Mouse (Mus musculus) testis, postnatal 10 days (tissue): ENCODE measurements at regions not wholly inside any gene's neighbourhood (a gene's known extent, or its start where the extent isn't known, plus 50 kb on each side); places are given as distances from the start of the nearest gene placed in this dataset.
"Not testable (repeated sequence)": the region's sequence is repeated elsewhere in the genome, so short reads cannot be mapped to it uniquely, and the experiment has no call there.

Experiments
- DNase-seq: peaks from one replicate; pipeline ENCODE4 v3.0.0; 2021; ENCODE audit warnings: low spot score

DNA sequence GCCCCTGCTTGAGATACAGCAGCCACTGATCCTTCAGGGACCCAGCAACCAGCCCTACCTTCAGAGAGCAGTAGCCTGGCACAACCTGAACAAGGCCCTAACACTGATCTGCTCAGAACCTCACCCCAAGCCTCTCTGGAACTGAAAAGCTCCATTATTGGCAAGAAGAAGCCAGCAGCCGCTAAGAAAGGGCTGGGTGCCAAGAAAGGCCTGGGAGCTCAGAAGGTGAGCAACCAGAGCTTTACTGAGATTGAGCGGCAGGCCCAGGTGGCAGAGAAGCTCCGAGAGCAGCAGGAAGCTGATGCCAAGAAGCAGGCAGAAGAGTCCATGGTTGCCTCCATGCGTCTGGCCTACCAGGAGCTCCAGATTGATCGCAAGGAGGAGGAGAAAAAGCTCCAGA lies 74.4 kb upstream of the Oxtr start:
- not testable (repeated sequence) for DNase-seq

DNA sequence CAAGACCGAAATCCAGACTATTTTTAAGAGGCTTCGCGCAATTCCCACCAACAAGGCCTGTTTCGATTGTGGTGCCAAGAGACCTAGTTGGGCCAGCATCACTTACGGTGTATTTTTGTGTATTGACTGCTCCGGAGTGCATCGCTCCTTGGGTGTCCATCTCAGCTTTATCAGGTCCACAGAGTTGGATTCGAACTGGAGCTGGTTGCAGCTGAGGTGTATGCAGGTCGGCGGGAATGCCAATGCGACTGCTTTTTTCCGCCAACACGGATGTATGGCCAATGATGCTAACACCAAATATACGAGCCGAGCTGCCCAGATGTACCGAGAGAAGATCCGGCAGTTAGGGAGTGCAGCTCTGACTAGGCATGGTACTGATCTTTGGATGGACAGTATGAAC lies 73.9 kb upstream of the Oxtr start:
- DNase-seq, result not testable (repeated sequence)

GRCm38 (mm10) chr6:112562039-112562438 lies 72.3 kb upstream of the Oxtr start:
- DNase-seq, result no peak

DNA sequence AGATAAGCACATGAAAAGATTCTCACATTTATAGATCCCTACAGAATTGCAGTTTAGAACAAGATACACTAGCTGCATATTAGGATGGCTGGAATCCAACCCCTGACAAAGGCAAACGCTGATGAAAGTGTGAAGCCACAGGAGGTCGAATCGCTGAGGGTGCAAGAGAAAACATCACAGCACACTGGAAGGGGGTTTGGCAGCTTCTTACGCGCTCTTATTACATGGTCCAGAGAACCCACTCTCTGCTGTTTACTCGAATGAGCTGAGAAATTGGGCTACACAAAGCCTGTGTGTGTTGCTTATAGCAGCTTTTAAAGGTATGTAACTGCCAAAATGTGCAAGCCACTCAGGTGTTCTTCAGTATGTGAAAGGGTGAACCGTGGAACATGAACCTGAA lies 71.8 kb upstream of the Oxtr start:
- DNase-seq, result no peak

DNA sequence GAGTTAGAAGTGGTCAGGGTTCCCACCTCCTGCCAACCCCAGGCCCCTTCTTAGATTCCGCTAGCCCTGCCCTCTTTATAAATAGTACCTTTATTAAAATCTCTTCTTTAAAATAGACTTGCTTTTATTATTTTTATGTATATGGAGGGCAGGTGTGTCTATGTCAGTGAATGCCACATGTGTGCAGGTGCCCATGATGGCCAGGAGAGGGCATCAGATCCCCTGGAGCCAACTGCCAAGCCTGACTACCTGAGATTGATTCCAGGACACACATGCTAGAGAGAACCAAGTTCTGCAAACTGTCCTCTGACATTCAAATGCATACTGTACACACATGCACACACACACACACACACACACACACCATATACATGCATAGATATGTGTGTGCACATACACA lies 69.8 kb upstream of the Oxtr start:
- DNase-seq, result no peak

- no peak for DNase-seq
Measured at GRCm38 (mm10) chr6:112557516-112557915, 67.8 kb upstream of the Oxtr start.

DNA sequence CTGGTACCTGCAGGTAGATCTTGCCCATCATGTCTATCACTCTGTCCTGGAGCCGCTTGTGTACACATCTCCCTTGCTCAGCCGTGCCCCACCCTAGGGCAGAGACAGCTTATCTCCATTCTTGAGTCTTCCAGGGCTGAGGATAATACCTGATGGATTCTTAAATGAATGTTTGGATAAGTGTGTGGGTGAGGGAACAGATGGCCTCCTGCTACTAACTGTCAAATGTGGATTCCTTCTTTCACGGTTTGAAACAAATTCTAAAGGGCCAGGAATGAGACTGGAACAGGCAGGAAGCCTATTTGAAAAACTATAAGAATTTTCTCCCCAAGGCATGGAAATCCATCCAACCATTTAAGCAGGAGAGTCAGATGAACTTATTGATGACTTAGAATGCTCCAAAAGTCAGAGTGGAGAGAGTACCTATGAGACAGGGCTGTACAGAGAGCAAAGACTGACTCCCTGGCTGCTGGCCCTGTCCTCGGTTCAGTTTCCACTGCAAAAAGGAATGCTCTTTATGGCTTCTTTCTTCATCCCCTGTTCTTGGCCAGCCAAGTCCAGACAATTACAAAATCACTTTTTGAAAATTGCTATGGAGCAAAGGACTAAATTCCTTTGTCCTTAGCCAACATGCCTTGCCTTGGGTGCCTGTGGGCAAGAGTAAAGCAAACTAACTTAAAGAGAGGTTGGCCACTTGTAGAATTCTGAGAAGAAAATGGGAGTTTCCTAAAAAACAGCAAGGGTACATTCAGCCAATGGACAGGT lies 66.8 kb upstream of the Oxtr start:
- DNase-seq, result peak; percentile 16

GRCm38 (mm10) chr6:112554091-112554490 lies 64.3 kb upstream of the Oxtr start:
- no peak for DNase-seq

GRCm38 (mm10) chr6:112553231-112553920 lies 63.6 kb upstream of the Oxtr start:
- DNase-seq, result peak; percentile 3

DNA sequence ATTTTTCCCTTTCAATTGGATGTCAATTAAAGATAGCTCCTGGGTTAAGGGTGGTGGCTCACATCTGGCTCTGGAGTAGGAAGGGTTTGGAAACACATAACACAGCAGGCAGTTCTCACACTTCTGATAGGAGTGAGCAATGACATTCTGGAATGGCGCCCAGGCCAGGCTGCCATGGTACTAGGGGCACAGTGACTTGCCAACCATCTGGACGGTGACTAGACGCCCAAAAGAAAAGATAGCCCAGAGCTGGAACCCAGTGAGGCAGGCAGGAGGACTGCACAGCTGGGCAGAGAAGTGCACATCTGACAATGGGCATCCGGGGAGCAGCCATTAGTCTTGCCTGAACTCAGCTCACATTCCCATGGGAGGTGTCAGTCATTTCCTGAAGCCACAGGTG lies 62.8 kb upstream of the Oxtr start:
- DNase-seq, result peak; percentile 38

GRCm38 (mm10) chr6:112551298-112551697 lies 61.6 kb upstream of the Oxtr start:
- peak; percentile 9 for DNase-seq

DNA sequence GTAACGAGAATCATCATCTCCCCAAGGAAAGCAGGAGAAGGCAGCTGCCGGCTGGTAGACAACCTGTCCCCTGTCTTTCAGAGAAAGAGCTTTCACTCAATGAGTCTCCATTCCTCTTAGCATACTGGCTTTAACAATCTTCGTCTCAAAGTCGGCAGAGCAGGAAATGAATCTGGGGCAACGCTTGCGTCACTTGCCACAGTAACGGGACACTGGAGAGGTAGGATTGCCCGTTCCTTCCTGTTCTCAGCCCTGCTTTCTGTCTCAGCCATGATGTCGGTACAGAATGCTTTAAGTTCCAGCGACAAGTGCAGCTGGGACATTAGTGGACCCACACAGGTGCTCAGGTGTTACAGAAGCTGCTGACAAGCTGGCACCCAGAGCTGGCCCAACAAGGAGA lies 57.5 kb upstream of the Oxtr start:
- DNase-seq, result no peak

- no peak for DNase-seq
Measured at GRCm38 (mm10) chr6:112546033-112546432, 56.3 kb upstream of the Oxtr start.

DNA sequence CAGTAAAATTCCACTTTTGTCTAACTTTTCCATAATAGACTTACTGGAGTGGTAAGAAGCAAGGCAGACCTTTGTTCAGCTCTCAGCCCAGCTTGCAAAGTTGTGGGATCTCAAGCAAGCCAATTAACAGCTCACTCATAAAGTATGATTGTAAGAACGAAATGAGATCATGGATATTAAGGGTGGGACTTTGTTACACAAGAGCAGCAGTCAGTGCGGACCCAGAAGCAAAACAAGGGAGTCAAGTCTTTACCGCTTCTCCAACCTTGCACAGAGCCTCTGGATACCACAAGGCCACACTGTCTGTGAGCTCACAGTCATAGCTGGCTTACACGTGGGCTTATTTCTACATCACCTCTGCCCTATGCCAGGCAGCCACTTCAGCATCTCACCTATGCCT lies 54.6 kb upstream of the Oxtr start:
- DNase-seq, result no peak

DNA sequence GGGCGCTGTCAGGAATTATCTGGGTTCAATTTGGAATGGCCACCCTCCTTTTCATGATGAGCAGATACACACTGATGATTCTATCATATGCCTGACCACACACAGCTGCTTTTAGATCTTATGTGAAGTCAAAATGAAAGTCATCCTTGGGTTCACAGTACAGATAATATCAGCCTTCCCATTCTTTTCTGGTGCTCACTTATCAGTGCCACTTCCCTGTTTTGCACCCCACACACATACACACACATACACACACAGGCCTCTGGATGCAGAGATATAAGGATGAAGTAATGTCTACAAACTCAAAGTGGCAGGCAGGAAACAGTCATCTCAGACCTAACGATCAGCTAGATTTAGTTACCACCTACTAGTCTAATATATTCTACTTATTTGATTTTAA lies 52.9 kb upstream of the Oxtr start:
- DNase-seq, result peak; percentile 14
